10 mouse cellular contexts compared by ENCODE assay signal in genomic region chr7:67741706-67742105, GRCm38 (mm10). TPM values are rescaled to one million over a fixed set of nuclear protein-coding genes. Genes with fewer than 3 reads are reported as not detected.
DNase-seq lines count a peak whose midpoint lies in the region; ATAC-seq and TF ChIP-seq lines count a peak whose summit lies in the region.
"Had no signal": no experiment of that assay in that cellular context is flagged by ENCODE, and none has a peak within 500 bp of the region (broad histone marks: within the 10 kb centered on the region; RNA-seq: fewer than 3 reads in every experiment).

No protein-coding gene starts in this region.

- DNase-seq in urinary bladder, postnatal 25 days (ENCODE audit: low spot score): peak; percentile 24
- no peak for DNase-seq in urinary bladder, adult 2 months (ENCODE audit: low spot score)
- DNase-seq in heart, adult 18-20 months: peak; percentile 47 to 58
- peak; percentile 56 for DNase-seq in lung, embryonic 14.5 days
- DNase-seq in urinary bladder, postnatal 36 days (ENCODE audit: low spot score in 2 of 2): peak; percentile 12 to 20
- no peak for DNase-seq in cerebellum, adult 11 months
- no peak for DNase-seq in ovary, adult 18-20 months (ENCODE audit: low spot score)
- no peak for DNase-seq in hindbrain, embryonic 14.5 days (ENCODE audit: low spot score)

- no peaks in the 10 kb centered on the region for H3K27me3 ChIP-seq in lung, embryonic 14.5 days (ENCODE audit: insufficient read depth, low read length)
- H3K27me3 ChIP-seq in hindbrain, embryonic 14.5 days (ENCODE audit: control insufficient read depth, insufficient read depth, low read length): no peaks in the 10 kb centered on the region

- no peak for TF ChIP-seq CTCF in lung, embryonic 14.5 days (IDR thresholded peaks at IDR 0.05; ENCODE audit: low read depth)

- H3K36me3 ChIP-seq in lung, embryonic 14.5 days (ENCODE audit: insufficient read depth): no peaks in the 10 kb centered on the region
- H3K36me3 ChIP-seq in hindbrain, embryonic 14.5 days (replicated peaks; ENCODE audit: control insufficient read depth, insufficient read depth): no peaks in the 10 kb centered on the region

- no peaks in the 10 kb centered on the region for H3K9me3 ChIP-seq in lung, embryonic 14.5 days (ENCODE audit: low read depth, low read length)
- H3K9me3 ChIP-seq in hindbrain, embryonic 14.5 days (ENCODE audit: control insufficient read depth, low read length): no peaks in the 10 kb centered on the region

- H3K4me1 ChIP-seq in lung, embryonic 14.5 days (ENCODE audit: insufficient read depth): no peaks in the 10 kb centered on the region
- H3K4me1 ChIP-seq in hindbrain, embryonic 14.5 days (replicated peaks; ENCODE audit: control insufficient read depth, insufficient read depth, low read length): 0 out of 2 replicates have a peak, but pooled peaks cover under 1% of the 10 kb centered on the region

- H3K27ac ChIP-seq in lung, embryonic 14.5 days (ENCODE audit: low read depth): no peak overlapping the region
- no peak overlapping the region for H3K27ac ChIP-seq in hindbrain, embryonic 14.5 days

- 51% methylated on average over 7 of the region's 7 CpGs for WGBS in lung, embryonic 14.5 days
- WGBS in hindbrain, embryonic 14.5 days: 80% methylated on average over 7 of the region's 7 CpGs

- no peak overlapping the region for H3K4me2 ChIP-seq in lung, embryonic 14.5 days
- H3K4me2 ChIP-seq in hindbrain, embryonic 14.5 days (replicated peaks): no peak overlapping the region

- peak; percentile 84 for ATAC-seq in lung, embryonic 14.5 days (ENCODE audit: insufficient read depth)
- ATAC-seq in hindbrain, embryonic 14.5 days (ENCODE audit: low FRiP score): no peak
- ATAC-seq: hindbrain, postnatal 0 days had no signal

- H3K9ac ChIP-seq in lung, embryonic 14.5 days: no peak overlapping the region
- no peak overlapping the region for H3K9ac ChIP-seq in hindbrain, embryonic 14.5 days

- H3K4me3 ChIP-seq in lung, embryonic 14.5 days (ENCODE audit: low read depth, low read length): no peak overlapping the region
- H3K4me3 ChIP-seq in hindbrain, embryonic 14.5 days (replicated peaks; ENCODE audit: low read length): no peak overlapping the region

RNA-seq across cellular contexts. Expression of gene Synm, which starts 17.8 kb away (rescaled TPM):
- polyA plus RNA-seq in urinary bladder, adult 2 months (2012; rRNA removed): 268 and 422 TPM in 2 replicates
- total RNA-seq in heart, adult 18-20 months (2021): 10 to 100 TPM in 1 of 2 experiments, 1 to 10 TPM in 1; 9.6 to 10.6 TPM
- 4.8 and 5.6 TPM in 2 replicates for polyA plus RNA-seq in lung, embryonic 14.5 days (2014; fragmentation: Nextera tagmentation; extraction: Ambion mirVana)
- 3.7 and 4.4 TPM in 2 replicates for polyA plus RNA-seq in hindbrain, embryonic 14.5 days (2014; fragmentation: Nextera tagmentation; extraction: Ambion mirVana)
- total RNA-seq: MEL had no signal

Comparison
In these comparisons a context has a peak if more than half of its experiments do, and no peak if none do; other contexts are left out.
1. DNase-seq: peak in urinary bladder, postnatal 25 days (single experiment), heart, adult 18-20 months (2 of 2), lung, embryonic 14.5 days (single experiment) and urinary bladder, postnatal 36 days (2 of 2); none in urinary bladder, adult 2 months (single experiment), cerebellum, adult 11 months (single experiment), ovary, adult 18-20 months (single experiment) and hindbrain, embryonic 14.5 days (single experiment).
2. RNA of gene Synm, which starts 17.8 kb away (polyA plus RNA-seq): 268 to 422 TPM in urinary bladder, adult 2 months; 4.8 to 5.6 TPM in lung, embryonic 14.5 days and 3.7 to 4.4 TPM in hindbrain, embryonic 14.5 days; every median in the first group is over 10 times any median in the second.